Mouse (Mus musculus): ENCODE results near the gene Mta1.

Gene Mta1

DNA sequence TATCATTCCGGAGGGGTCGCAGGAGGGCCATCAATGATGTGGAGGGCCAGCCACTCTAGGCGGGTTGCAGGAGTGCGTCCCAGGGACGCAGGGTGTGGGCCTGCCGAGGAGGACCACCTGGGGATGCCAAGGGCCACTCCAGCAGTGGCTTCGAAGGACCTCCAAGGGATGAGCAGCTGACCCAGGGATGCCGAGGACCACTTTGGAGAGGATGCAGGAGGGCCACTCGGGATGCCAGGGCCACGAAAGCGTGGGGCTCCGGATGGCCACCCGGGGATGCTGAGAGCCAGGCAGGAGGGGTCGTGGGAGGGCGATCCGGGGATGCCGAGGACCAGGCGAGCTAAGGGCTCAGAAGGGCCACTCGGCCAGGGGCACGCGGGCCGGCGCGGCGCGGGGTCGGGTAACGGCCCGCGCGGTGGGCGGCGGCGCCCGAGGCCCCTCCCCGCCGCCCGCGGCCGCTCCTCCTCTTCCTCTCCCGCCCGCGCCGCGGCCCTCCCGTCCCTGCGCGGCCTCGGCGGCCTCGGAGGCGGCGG lies at the start of gene Mta1:
Gene Mta1, plus strand, starts transcription at position 530 of the 533 bp plus-strand sequence.
- DNase-seq, result peak; percentile 80

GRCm38 (mm10) chr12:113049836-113050235 lies 48.2 kb upstream of the Mta1 start:
- no peak for DNase-seq

GRCm38 (mm10) chr12:113050671-113051070 lies 47.4 kb upstream of the Mta1 start:
- no peak for DNase-seq

- DNase-seq, result no peak
Measured at GRCm38 (mm10) chr12:113051628-113052403, 46.3 kb upstream of the Mta1 start.

DNA sequence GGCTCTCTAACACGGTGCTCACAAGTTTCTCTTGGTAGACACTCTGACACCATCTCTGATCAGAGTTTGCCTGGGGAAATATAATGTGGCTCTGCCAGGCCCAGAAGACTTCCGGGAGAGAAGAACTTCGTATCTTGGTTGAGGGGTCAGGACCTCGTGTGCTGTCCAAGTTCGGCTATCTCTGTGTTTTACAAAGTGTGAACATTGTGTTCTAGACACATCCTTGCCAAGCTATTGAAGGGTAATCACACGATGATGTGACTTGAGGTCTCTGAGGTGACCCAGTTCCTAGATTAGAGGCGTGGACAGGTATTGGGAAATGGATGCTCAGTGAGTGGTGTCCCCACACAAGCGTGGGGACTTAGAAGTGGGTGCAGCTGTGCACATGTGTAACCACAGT lies 42.0 kb upstream of the Mta1 start:
- no peak for DNase-seq

DNA sequence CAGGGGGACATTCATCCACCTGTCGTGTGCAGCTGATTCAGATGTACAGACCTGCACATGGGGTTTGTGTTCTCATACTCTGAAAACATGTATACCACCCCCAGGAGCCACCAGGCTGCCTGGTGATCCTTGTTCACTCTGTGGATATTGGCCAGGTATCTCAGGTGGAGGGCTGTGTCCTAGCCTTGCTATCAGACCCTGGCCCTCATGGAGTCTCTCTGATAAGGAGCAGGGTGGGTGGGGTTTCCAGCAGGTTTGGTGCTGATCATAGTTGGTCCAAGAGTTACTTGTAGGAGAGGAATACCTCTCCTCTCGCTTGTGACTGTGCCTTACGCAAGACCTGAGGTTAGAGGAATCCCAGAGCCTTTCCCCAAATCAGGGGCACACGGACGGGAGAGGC lies 37.9 kb upstream of the Mta1 start:
- no peak for DNase-seq

GRCm38 (mm10) chr12:113061606-113062005 lies 36.5 kb upstream of the Mta1 start:
- DNase-seq, result no peak

DNA sequence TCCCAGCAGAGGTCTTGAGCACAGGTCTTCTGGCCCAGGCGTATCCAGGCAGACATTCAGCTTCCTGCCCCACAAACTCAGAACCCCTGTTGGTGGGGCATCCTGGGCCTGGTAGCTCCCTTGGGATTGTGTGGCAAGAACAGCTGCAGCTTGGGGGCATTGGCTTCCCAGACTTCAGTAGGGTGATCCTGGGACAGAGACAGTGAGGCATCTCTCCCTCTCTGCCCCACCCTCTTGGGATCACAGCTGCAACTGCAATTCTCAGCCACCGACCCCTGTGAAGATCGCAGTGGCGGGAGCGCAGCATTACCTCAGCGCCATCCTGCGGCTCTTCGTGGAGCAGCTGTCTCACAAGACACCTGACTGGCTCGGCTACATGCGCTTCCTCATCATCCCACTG lies 35.9 kb upstream of the Mta1 start:
- no peak for DNase-seq

DNA sequence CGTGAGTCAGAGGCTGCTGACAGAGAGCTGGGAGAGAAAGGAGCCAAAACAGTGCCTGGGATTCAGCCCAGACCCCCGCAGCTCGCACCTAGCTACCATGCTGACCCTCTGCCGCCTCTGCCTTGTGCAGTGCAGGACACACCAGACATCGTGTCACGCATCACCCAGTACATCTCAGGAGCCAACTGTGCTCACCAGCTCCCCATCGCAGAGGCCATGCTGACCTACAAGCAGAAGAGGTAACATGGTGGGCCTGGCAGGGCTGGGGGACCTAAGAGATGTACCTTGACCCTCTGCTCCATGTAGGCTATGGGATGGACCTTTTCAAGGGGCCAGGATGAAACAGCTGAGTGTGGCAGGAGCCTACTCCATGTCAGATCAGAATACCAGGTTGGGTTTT lies 34.4 kb upstream of the Mta1 start:
- DNase-seq, result no peak

GRCm38 (mm10) chr12:113068002-113068401 lies 30.1 kb upstream of the Mta1 start:
- DNase-seq, result no peak

DNA sequence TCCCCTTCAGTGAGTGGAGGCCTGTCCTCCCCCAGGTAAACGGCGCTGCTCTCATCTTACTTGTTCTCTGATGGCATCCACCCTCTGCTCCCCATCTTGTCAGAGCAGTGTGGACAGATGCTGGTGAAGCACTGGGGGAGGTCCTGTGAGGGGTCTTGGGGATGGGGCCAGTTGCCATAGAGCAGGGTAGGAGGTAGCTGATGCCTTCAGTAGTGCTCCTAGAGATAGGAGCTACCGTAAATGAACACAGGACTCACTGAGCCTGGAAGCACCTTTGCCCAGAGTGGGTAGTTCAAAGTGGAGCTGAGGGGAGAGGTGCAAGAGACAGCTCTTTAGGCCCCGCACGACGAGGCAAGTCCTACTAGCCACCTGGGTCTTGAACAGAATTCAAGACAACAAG lies 28.7 kb upstream of the Mta1 start:
- DNase-seq, result no peak

- DNase-seq, result no peak
Measured at GRCm38 (mm10) chr12:113071321-113071720, 26.8 kb upstream of the Mta1 start.

- no peak for DNase-seq
Measured at GRCm38 (mm10) chr12:113071827-113072226, 26.3 kb upstream of the Mta1 start.

- peak; percentile 80 for DNase-seq
Measured at GRCm38 (mm10) chr12:113073420-113074328, 24.4 kb upstream of the Mta1 start.

GRCm38 (mm10) chr12:113074329-113075062 lies 23.6 kb upstream of the Mta1 start, which contains the start of gene Tex22:
Tex22 (plus strand) TSS chr12:113074502.
- peak; percentile 93 for DNase-seq

GRCm38 (mm10) chr12:113075063-113075454 lies 23.0 kb upstream of the Mta1 start:
- peak; percentile 93 for DNase-seq

DNA sequence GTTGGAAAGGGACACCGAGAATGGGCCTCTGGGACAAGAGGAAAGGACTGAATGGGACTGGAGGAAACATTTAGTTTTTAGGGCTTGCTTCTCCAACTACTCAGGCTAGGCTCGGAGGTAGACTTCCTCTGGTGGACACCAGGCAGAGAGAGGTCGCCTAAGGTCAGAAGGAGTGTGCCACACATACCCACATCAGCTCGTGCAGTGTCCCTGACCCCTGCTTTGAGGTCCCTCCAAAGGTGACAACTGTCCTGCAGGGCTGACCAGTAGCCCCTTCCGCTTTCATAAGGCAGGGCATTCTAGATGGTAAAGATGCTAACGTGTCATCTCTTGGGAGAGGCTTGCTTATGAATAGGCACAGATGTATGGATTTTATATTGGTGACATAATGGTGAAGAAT lies 22.6 kb upstream of the Mta1 start:
- no peak for DNase-seq

- DNase-seq, result no peak
Measured at GRCm38 (mm10) chr12:113087276-113087675, 10.8 kb upstream of the Mta1 start.

GRCm38 (mm10) chr12:113088026-113088425 lies 10.1 kb upstream of the Mta1 start:
- no peak for DNase-seq

DNA sequence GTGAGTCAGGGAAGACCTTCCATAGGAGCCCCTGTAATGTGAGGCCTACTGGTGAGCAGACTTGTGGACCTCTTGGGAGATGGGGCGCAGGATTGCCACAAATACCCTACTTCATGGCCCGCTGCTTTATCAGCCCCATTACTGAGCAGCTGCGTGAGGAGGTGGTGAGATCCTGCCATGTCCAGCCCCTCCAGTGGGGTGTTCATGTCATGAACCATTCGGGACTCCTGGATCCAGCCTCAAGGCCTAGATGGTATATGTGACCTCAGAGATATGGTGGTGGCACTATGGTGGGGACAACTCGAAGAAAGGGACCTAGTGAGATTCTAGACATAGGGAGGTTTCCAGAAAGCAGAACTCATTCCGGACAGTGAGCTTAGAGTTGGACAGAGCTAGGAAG lies 9.0 kb upstream of the Mta1 start:
- no peak for DNase-seq

GRCm38 (mm10) chr12:113090053-113090452 lies 8.0 kb upstream of the Mta1 start:
- no peak for DNase-seq

DNA sequence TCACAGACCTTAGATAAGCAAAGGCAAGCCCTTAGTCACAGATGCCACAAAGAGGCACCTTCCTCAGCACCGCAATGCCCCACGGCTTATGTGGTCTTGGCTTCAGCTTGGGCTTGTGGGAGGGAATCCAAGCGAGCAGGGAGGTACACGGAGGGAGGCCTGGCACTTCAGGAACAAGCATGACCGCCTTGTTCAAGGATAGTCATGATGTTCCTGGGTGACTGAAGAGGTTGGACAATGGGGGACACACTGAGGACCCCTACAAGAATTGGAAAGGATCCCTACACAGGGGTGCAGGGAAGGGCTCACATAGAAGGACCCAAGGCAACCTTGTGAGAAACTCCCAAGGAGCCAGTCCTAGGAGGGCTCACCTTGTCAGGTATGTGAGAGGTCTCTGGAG lies 1.0 kb upstream of the Mta1 start:
- DNase-seq, result peak; percentile 61
